Mouse (Mus musculus): Measurements from ENCODE around the gene Cacna1g.

The Cacna1g gene

GRCm38 (mm10) chr11:94473707-94474543, at the start of gene Cacna1g:
Gene Cacna1g, minus strand, starts transcription at chr11:94474198.
- peak; percentile 43 for DNase-seq (ENCODE audit: low spot score)

GRCm38 (mm10) chr11:94521219-94521843, 47.3 kb upstream of the Cacna1g start, which contains the start of gene Mycbpap:
Gene Mycbpap, minus strand, starts transcription at chr11:94521742.
- peak; percentile 6 for DNase-seq (ENCODE audit: low spot score)

- no peak for DNase-seq (ENCODE audit: low spot score)
These were observed 39.5 kb upstream of the Cacna1g start for GRCm38 (mm10) chr11:94513452-94513851.

GRCm38 (mm10) chr11:94508976-94509375, 35.0 kb upstream of the Cacna1g start:
- DNase-seq (ENCODE audit: low spot score), result no peak

- no peak for DNase-seq (ENCODE audit: low spot score)
These were observed 27.5 kb upstream of the Cacna1g start for GRCm38 (mm10) chr11:94501482-94501881.

- no peak for DNase-seq (ENCODE audit: low spot score)
These were observed 26.4 kb upstream of the Cacna1g start for GRCm38 (mm10) chr11:94500362-94500761.

DNA sequence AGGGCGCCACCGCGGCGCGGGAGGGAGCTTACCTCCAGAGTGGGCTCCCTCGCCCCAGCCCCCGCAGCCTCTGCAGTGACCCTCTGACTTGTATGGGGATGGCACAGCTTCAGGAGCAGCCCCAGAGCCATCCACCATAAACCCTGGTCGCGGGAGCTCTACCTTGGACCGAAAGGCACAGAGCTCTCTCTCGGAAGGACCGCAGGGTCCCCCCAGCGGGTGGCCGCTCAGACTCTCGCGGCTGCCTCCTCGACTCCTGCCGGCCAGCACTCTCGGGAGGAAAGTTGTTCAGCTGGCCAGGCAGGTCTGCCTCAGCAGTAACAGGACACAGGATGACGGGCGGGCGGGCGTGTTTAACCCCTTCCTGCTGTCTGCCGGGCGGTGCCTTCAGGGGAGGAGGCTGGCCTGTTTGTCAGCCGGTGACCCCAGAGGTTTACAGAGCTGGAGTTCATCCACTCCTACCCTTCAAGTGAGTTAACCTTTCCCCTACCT, 25.7 kb upstream of the Cacna1g start, which contains the start of gene Epn3:
Gene Epn3 (minus strand): TSS at position 314 of the 492 bp plus-strand sequence.
- no peak for DNase-seq (ENCODE audit: low spot score)

GRCm38 (mm10) chr11:94499035-94499434, 25.0 kb upstream of the Cacna1g start:
- no peak for DNase-seq (ENCODE audit: low spot score)

GRCm38 (mm10) chr11:94498093-94498996, 24.3 kb upstream of the Cacna1g start:
- no peak for DNase-seq (ENCODE audit: low spot score)

- no peak for DNase-seq (ENCODE audit: low spot score)
These were observed 21.4 kb upstream of the Cacna1g start for GRCm38 (mm10) chr11:94495415-94495814.

GRCm38 (mm10) chr11:94491749-94492099, 17.7 kb upstream of the Cacna1g start:
- DNase-seq (ENCODE audit: low spot score), result no peak

GRCm38 (mm10) chr11:94491035-94491748, 17.2 kb upstream of the Cacna1g start:
- DNase-seq (ENCODE audit: low spot score), result no peak

GRCm38 (mm10) chr11:94489745-94490144, 15.7 kb upstream of the Cacna1g start:
- DNase-seq (ENCODE audit: low spot score), result no peak

- DNase-seq (ENCODE audit: low spot score), result no peak
These were observed 15.0 kb upstream of the Cacna1g start for GRCm38 (mm10) chr11:94488767-94489533.

DNA sequence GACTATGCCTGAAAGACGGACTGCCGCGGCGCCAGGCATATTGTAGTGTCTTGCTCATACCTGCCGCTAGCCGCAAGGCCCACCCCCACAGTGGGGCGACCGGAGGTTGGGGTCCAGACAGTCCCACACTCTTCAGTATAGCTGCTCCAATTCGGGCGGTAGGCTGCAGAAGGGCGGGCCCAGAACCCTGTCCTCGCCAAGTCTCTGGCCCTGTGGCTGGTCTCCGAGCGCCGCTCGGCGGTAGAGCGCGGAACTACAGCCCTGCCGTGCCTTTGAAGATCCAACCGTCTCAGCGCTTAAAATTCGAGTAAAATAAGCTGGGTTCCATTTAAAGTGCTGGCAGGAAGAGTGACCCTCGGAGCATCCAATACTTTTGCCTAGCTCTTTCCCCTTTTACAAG, 12.0 kb upstream of the Cacna1g start, which contains the start of gene Spata20:
Gene Spata20 (minus strand): TSS at position 179 of the 400 bp plus-strand sequence.
- DNase-seq (ENCODE audit: low spot score), result peak; percentile 71

DNA sequence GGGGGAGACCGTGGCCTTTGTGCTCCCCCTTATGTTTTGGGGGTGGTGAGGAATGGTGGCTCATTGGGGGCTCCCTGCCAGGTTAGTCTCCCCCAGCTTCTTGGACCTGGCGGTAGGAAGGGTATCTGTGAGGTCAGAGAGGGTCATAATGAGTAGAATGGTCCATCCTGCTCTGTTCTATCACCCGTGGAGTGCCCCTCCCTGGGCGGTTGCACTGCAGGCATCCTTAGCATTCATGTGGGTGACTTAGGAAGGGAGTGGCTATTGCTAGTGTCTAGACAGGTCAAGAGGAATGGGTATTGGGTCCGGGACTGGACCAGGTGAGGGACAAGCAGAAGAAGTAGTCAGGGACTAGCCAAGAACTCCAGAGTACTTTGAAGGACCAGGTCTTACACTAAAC, 11.2 kb upstream of the Cacna1g start:
- DNase-seq (ENCODE audit: low spot score), result no peak

DNA sequence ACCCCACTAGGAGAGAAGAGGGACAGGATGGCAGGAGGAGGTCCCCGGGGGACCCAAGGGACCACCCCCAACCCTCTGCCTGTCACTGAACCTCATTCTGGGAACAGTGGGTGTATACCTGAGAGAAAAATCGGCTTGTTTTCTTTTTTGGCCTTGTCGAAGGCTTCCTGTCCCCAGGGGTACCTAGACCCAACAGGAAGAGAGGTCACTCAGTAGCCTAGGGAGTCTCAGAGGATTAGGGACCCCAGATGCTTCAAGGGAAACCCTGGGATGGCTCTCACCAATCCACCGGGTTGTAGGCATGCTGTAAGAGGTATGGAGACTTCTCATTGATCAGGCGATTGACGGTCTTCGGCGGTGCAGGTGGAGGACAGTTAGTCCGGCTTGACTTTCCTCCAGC, 10.6 kb upstream of the Cacna1g start:
- no peak for DNase-seq (ENCODE audit: low spot score)

- no peak for DNase-seq (ENCODE audit: low spot score)
These were observed 9.9 kb upstream of the Cacna1g start for GRCm38 (mm10) chr11:94483921-94484320.

DNA sequence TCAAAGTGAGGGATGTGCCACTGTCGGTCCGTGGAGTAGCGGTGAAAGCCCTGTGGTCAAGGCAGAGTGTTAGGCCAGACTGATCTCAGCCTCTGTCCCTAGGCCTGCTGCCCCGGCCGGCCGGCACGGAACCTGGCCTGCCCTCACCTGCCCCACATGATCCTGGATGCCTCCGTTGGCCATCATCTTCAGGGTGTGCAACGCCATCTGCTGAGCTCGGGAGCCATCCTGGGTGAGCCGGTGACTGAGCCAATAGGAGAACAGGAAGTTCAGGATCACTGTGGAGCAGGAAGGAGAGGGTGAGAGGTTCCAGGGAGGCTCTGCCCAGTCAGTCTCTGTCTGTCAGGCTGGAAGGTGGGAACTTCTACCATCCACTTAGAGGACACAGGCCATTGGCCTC, 9.4 kb upstream of the Cacna1g start:
- no peak for DNase-seq (ENCODE audit: low spot score)

- DNase-seq (ENCODE audit: low spot score), result no peak
These were observed 8.7 kb upstream of the Cacna1g start for GRCm38 (mm10) chr11:94482738-94483137.

DNA sequence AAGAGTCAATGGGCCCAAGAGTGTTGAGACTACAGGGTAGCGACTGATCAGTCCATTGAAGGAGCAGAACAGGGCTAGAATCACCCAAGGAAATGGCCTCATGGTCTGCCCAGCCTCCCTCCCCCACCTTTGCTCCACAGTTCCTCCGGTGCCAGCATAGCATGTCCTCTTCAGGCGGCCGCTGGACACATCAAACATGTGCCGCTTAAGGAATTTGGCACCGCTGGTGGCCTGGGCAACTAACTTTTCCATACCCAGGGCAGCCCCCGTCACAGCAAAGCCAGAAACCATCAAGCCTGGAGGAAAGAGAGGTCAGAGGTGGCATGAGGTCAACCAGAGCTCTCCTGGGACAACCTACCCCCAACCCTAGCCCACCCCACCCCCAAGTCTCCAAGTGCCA, 8.0 kb upstream of the Cacna1g start:
- no peak for DNase-seq (ENCODE audit: low spot score)

All from spleen, adult 12 weeks (tissue).